Mouse (Mus musculus): ENCODE measurements around the gene Slc4a4. TPM values are rescaled to one million over a fixed set of nuclear protein-coding genes. Genes with fewer than 3 reads are reported as not detected.

Gene Slc4a4
- polyA plus RNA-seq, 1 experiment from 2014 or later = 12.1 TPM

DNA sequence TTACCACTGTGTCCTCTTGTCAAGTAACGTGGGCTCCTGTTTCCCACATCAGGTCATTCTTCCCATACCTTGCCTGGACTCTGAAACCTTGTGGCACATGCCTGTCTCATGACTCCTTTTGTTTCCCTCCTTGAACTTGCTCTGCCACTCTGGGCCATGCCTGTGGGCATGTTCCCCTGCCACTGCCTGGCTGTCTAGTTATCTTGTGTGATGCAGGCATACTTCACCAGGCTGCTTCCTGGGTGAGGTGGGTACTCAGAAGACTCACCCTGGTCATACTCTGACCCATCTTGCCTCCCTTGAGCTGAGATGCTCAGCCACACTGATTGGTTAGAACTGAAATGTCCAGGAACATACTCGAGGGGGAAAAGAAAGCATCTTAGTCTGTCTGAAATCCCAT lies 390.4 kb downstream of the Slc4a4 start:
- WGBS = 75% methylated on average over 2 of the region's 2 CpGs
- no peak overlapping the region for H3K4me3 ChIP-seq (replicated peaks; ENCODE audit: low read length)
- ATAC-seq (ENCODE audit: low FRiP score) (no peak), DNase-seq (ENCODE audit: low spot score) (no peak)
- no peaks in the 10 kb centered on the region for H3K4me1 ChIP-seq (replicated peaks; ENCODE audit: control insufficient read depth, insufficient read depth, low read length)
- no peak overlapping the region for H3K4me2 ChIP-seq (replicated peaks)
- H3K27me3 ChIP-seq (ENCODE audit: control insufficient read depth, insufficient read depth, low read length) = no peaks in the 10 kb centered on the region
- no peaks in the 10 kb centered on the region for H3K36me3 ChIP-seq (replicated peaks; ENCODE audit: control insufficient read depth, insufficient read depth)
- H3K27ac ChIP-seq = no peak overlapping the region
- no peaks in the 10 kb centered on the region for H3K9me3 ChIP-seq (ENCODE audit: control insufficient read depth, low read length)
- H3K9ac ChIP-seq = no peak overlapping the region

DNA sequence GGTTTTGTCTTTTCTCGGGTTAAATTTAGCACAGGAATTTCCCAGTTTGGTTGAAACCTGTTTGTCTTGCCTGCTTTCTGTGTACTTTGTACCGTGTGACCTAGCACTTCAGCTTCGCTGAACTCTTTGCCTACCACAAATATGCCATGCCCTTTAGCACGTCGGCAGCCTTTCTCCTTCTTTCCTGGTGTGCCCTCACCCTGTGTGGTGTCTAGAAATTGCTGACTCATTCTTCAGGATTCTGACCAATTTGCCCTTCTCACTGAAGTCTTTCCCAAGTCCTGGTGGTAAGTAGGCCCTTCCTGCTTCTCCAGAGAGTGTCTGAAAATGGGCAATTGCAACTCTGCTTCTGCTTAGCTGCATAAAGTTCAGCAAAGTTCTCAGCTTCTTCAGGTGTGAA lies 391.0 kb downstream of the Slc4a4 start:
- Histone ChIP-seq H3K27ac (no peak overlapping the region), H3K4me1 (replicated peaks; ENCODE audit: control insufficient read depth, insufficient read depth, low read length) (no peaks in the 10 kb centered on the region), H3K9ac (no peak overlapping the region), H3K4me3 (replicated peaks; ENCODE audit: low read length) (no peak overlapping the region), H3K4me2 (replicated peaks) (no peak overlapping the region), H3K9me3 (ENCODE audit: control insufficient read depth, low read length) (no peaks in the 10 kb centered on the region), H3K36me3 (replicated peaks; ENCODE audit: control insufficient read depth, insufficient read depth) (no peaks in the 10 kb centered on the region), H3K27me3 (ENCODE audit: control insufficient read depth, insufficient read depth, low read length) (no peaks in the 10 kb centered on the region)
- ATAC-seq (ENCODE audit: low FRiP score) (no peak), DNase-seq (ENCODE audit: low spot score) (no peak)
- 84% methylated on average over 5 of the region's 5 CpGs for WGBS

DNA sequence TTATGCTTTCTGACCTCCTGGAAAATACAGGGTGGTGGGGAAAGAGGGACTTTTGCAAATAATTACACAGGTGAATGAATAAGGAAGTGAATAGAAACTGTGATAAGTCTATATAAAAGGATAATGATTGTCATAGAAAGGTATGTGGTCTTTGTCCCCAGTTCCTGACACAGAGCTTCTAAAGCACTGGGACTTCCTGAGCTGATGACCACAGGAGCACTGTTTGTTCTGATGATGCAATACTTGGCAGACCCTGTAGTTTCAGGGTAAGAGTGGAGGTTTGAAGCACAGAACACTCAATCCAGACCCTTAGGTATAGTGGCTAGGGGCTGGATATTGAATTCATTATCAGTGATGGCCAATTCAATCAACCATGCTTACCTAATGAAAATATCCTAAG lies 391.7 kb downstream of the Slc4a4 start:
- Histone ChIP-seq H3K4me2 (replicated peaks) (no peak overlapping the region), H3K9me3 (ENCODE audit: control insufficient read depth, low read length) (no peaks in the 10 kb centered on the region), H3K9ac (no peak overlapping the region), H3K36me3 (replicated peaks; ENCODE audit: control insufficient read depth, insufficient read depth) (no peaks in the 10 kb centered on the region), H3K27ac (no peak overlapping the region), H3K27me3 (ENCODE audit: control insufficient read depth, insufficient read depth, low read length) (no peaks in the 10 kb centered on the region), H3K4me3 (replicated peaks; ENCODE audit: low read length) (no peak overlapping the region), H3K4me1 (replicated peaks; ENCODE audit: control insufficient read depth, insufficient read depth, low read length) (no peaks in the 10 kb centered on the region)
- no peak for DNase-seq (ENCODE audit: low spot score)
- ATAC-seq (ENCODE audit: low FRiP score) = no peak

DNA sequence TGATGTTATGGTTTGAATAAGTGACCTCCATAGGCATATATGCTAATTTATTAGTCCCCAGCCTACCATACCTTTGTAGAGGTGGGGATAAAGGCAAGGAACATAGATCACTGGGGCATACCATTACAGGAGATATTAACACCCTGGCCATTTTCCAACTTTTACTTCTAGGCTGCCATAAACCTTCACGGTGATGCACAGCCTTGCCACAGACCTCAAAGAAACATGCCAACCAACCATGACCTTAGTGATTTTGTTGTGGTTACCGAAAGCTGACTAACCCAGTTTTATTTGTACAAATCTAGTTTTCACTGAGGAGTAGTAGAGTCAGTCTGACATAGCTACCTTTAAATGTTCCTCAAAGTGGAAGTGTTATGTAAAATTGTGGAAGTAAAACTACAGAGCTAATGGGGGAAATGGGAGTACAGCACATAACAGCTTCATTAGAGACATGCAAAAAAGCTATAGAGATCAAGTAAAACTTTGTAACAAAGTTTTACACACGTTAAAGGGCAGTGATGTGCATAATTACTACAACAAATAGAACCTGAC lies 393.8 kb downstream of the Slc4a4 start:
- DNase-seq (ENCODE audit: low spot score) = no peak
- no peak overlapping the region for H3K4me2 ChIP-seq (replicated peaks)
- no peak overlapping the region for H3K27ac ChIP-seq
- H3K4me1 ChIP-seq (replicated peaks; ENCODE audit: control insufficient read depth, insufficient read depth, low read length) = no peaks in the 10 kb centered on the region
- H3K9ac ChIP-seq = no peak overlapping the region
- WGBS = 77% methylated on average over 3 of the region's 3 CpGs
- H3K9me3 ChIP-seq (ENCODE audit: control insufficient read depth, low read length) = no peaks in the 10 kb centered on the region
- no peak for ATAC-seq (ENCODE audit: low FRiP score)
- no peak overlapping the region for H3K4me3 ChIP-seq (replicated peaks; ENCODE audit: low read length)
- no peaks in the 10 kb centered on the region for H3K27me3 ChIP-seq (ENCODE audit: control insufficient read depth, insufficient read depth, low read length)
- no peaks in the 10 kb centered on the region for H3K36me3 ChIP-seq (replicated peaks; ENCODE audit: control insufficient read depth, insufficient read depth)

Other genes with a start within 250 kb of the Slc4a4 start
- 68.5 and 79.1 TPM in 2 replicates for gene Grsf1, start 210.6 kb upstream of the Slc4a4 start, polyA plus RNA-seq (2014; fragmentation: Nextera tagmentation; extraction: Ambion mirVana)
- 14.1 and 14.6 TPM in 2 replicates for gene Mob1b, start 166.0 kb upstream of the Slc4a4 start, polyA plus RNA-seq (2014; fragmentation: Nextera tagmentation; extraction: Ambion mirVana)
- 51.6 and 53.7 TPM in 2 replicates for gene Dck, start 121.8 kb upstream of the Slc4a4 start, polyA plus RNA-seq (2014; fragmentation: Nextera tagmentation; extraction: Ambion mirVana)